Mouse (Mus musculus) hindbrain, embryonic 16.5 days (tissue): ENCODE measurements around the gene Mmp23. TPM values are rescaled to one million over a fixed set of nuclear protein-coding genes. Genes with fewer than 3 reads are reported as not detected.

ENCODE experiments used
- ATAC-seq: fragments of 200-750 bp; cut with Nextera tagmentation; 2 replicates; pipeline ENCODE4 v1.8.0; 2017; ENCODE audit warnings: moderate TSS enrichment, moderate library complexity
- H3K27ac ChIP-seq: fragments of 300-500 bp; sonication (generic); 2 replicates; pipeline ENCODE4 v1.5.1; 2014; ENCODE audit warnings: low read depth, mild to moderate bottlenecking, control low read depth, low read length, moderate library complexity
- H3K27me3 ChIP-seq: fragments of 300-500 bp; sonication (generic); replicated peaks from 2 replicates; pipeline ENCODE4 v1.6.1; 2014; ENCODE audit warnings: low read length; ENCODE audit not compliant: control insufficient read depth, insufficient read depth
- H3K36me3 ChIP-seq: fragments of 300-500 bp; sonication (generic); 2 replicates; pipeline ENCODE4 v1.6.1; 2014; ENCODE audit warnings: mild to moderate bottlenecking, low read length, moderate library complexity, mixed read lengths; ENCODE audit not compliant: control insufficient read depth, insufficient read depth
- H3K4me1 ChIP-seq: fragments of 300-500 bp; sonication (generic); 2 replicates; pipeline ENCODE4 v1.6.1; 2014; ENCODE audit warnings: low read depth, low read length; ENCODE audit not compliant: control insufficient read depth, insufficient read depth
- H3K4me2 ChIP-seq: fragments of 300-500 bp; sonication (generic); 2 replicates; pipeline ENCODE4 v1.6.1; 2014; ENCODE audit warnings: mild to moderate bottlenecking, low read length, control low read depth, moderate library complexity
- H3K4me3 ChIP-seq: fragments of 300-500 bp; sonication (generic); 2 replicates; pipeline ENCODE4 v1.5.1; 2014; ENCODE audit warnings: mild to moderate bottlenecking, low read length, control low read depth, moderate library complexity
- H3K9ac ChIP-seq: fragments of 300-500 bp; sonication (generic); 2 replicates; pipeline ENCODE4 v1.6.1; 2014; ENCODE audit warnings: low read depth, mild to moderate bottlenecking, control low read depth, low read length, moderate library complexity
- H3K9me3 ChIP-seq: fragments of 300-500 bp; sonication (generic); 2 replicates; pipeline ENCODE4 v1.6.1; 2014; ENCODE audit warnings: mild to moderate bottlenecking, low read length, moderate library complexity; ENCODE audit not compliant: control insufficient read depth
- WGBS: fragments of 180-500 bp; shearing (Covaris S2); extraction: QIAGEN DNeasy Blood & Tissue Kit; methylation state at CpG from one replicate; pipeline ENCODE4 v1.1.7; 2014; 5-methylcytosine and 5-hydroxymethylcytosine counted together
- polyA plus RNA-seq: library from polyadenylated mRNA; unstranded; fragments of >200 nt; fragmentation: Nextera tagmentation; extraction: Ambion mirVana; gene quantifications from 2 replicates; pipeline ENCODE4 v1.2.1, GENCODE M21; 2015

Gene Mmp23
- polyA plus RNA-seq, 1 experiment from 2014 or later, result 2.9 TPM

DNA sequence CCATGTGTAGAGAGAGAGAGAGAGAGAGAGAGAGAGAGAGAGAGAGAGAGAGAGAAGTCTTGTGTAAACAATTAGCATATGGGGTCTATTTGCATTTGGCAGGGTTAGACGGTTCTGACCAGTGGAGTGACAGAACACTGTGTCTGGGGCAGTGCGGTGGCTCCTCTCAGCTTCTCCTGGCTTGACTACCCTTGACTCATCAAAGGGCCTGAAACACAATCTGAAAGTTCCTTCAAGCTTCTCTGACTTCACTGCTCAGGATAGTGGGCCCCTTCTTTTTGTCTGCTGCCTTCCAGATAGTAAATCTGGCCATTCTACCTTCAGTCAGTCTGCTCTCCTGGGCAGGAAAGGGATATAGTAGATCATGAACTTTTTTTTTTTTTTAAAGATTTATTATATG is 46.4 kb downstream of the Mmp23 start:
- no peak overlapping the region for H3K4me2 ChIP-seq
- 86% methylated on average over 2 of the region's 2 CpGs for WGBS
- no peak overlapping the region for H3K9ac ChIP-seq
- H3K27me3 ChIP-seq, result no peaks in the 10 kb centered on the region
- ATAC-seq, result no peak
- H3K27ac ChIP-seq, result no peak overlapping the region
- H3K4me3 ChIP-seq, result no peak overlapping the region
- no peaks in the 10 kb centered on the region for H3K9me3 ChIP-seq
- H3K36me3 ChIP-seq, result peaks cover 16% of the 10 kb centered on the region
- peaks cover 11% of the 10 kb centered on the region for H3K4me1 ChIP-seq

DNA sequence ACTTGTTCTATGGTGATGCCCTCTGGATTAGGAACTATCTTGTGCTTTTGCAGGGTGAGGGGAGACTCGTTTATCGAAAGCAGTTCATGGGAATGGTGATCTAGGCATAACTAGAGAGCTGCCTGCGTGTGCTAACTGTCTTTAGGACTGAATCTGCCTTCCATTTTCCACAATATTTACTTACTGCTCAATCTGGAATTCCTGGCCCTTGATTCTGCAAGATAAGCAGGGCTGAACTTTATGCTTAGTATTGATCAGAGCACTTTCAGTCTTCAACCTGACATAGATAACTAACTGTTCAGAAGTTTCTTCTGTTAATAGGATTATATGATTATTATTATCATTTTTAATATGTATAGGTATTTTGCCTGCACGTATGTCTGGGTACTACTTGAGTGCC is 48.1 kb downstream of the Mmp23 start:
- Histone ChIP-seq H3K27me3 (no peaks in the 10 kb centered on the region), H3K4me1 (peaks cover 11% of the 10 kb centered on the region), H3K9me3 (no peaks in the 10 kb centered on the region), H3K9ac (no peak overlapping the region), H3K36me3 (peaks cover 4% of the 10 kb centered on the region), H3K4me3 (no peak overlapping the region), H3K27ac (no peak overlapping the region), H3K4me2 (no peak overlapping the region)
- WGBS, result 93% methylated on average over 4 of the region's 4 CpGs
- ATAC-seq, result no peak

DNA sequence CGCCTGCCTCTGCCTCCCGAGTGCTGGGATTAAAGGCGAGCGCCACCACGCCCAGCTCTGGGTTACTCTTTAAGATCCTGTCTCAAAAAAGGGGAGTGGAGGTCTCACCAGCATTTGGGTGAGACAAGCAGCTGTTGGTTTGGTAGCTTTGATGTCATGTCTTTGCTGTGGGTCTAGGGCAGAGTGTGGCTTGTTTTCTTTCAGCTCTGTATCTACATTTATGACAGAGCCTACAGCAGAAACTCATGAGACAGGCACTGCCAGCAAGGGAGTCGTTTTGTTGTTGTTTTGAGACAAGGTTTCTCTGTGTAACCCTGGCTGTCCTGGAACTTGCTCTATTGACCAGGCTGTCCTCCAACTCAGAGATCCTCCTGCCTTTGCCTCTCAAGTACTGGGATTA is 49.4 kb downstream of the Mmp23 start:
- no peak overlapping the region for H3K4me2 ChIP-seq
- WGBS, result 98% methylated on average over 6 of the region's 6 CpGs
- no peaks in the 10 kb centered on the region for H3K9me3 ChIP-seq
- no peaks in the 10 kb centered on the region for H3K27me3 ChIP-seq
- H3K27ac ChIP-seq, result no peak overlapping the region
- ATAC-seq, result no peak
- no peak overlapping the region for H3K4me3 ChIP-seq
- no peak overlapping the region for H3K9ac ChIP-seq
- no peaks in the 10 kb centered on the region for H3K36me3 ChIP-seq
- peaks cover 11% of the 10 kb centered on the region for H3K4me1 ChIP-seq

DNA sequence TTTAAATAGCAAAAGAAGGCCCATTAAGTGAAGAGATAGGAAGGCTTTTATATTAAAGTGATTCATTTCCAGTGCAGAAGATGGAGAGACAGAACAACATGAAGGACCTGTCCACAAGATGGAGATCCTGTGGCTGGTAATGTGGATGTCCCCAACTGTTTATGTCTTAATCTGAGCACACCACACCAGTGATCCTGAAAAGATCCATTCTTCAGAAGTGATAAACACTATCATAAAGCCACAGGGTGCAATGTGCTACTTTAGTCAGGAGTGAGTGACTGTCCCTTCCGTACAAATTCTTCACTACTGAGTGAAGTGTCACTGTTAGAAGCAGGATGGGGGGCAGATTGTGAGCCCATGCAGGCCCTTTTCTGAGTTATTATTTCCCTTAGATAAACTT is 50.4 kb downstream of the Mmp23 start:
- H3K27ac ChIP-seq, result no peak overlapping the region
- WGBS, result 91% methylated on average over 1 of the region's 1 CpGs
- no peak for ATAC-seq

DNA sequence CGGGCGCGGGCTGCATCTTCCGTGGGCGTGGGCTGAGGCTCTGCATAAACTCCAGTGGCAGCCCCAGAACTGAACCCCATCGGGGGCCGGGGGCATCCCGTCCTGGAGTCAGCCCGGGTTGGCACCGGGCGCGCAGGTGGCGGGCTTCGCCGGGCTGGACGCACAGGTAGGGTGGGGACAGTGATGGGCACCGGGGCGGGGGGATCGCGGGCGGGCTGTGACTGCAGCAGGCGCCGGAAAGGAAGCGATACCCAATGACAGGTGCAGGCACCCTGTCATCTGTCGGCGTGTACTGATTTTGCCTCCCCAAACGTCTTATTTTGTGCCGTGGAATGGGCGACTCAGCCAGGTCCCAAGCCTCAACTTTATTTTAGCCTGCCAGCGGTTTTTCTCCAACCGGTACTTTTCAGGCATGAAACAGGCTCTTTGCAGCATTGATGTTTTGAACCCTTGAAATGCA is 51.2 kb downstream of the Mmp23 start:
- H3K4me2 ChIP-seq, result peak overlapping the region; percentile 59
- H3K4me3 ChIP-seq, result peak overlapping the region; percentile 91
- no peaks in the 10 kb centered on the region for H3K36me3 ChIP-seq
- H3K9me3 ChIP-seq, result no peaks in the 10 kb centered on the region
- H3K4me1 ChIP-seq, result peaks cover 11% of the 10 kb centered on the region
- no peak for ATAC-seq
- H3K27me3 ChIP-seq, result no peaks in the 10 kb centered on the region
- H3K9ac ChIP-seq, result peak overlapping the region; percentile 94
- H3K27ac ChIP-seq, result peak overlapping the region; percentile 100
- WGBS, result 1% methylated on average over 30 of the region's 31 CpGs

More for the DNA sequence above, 50.4 kb downstream of the Mmp23 start:
- Histone ChIP-seq H3K9me3 (no peaks in the 10 kb centered on the region), H3K4me1 (peaks cover 11% of the 10 kb centered on the region), H3K4me3 (peak overlapping the region; percentile 91), H3K27me3 (no peaks in the 10 kb centered on the region), H3K36me3 (no peaks in the 10 kb centered on the region), H3K9ac (no peak overlapping the region), H3K4me2 (peak overlapping the region; percentile 59)

DNA sequence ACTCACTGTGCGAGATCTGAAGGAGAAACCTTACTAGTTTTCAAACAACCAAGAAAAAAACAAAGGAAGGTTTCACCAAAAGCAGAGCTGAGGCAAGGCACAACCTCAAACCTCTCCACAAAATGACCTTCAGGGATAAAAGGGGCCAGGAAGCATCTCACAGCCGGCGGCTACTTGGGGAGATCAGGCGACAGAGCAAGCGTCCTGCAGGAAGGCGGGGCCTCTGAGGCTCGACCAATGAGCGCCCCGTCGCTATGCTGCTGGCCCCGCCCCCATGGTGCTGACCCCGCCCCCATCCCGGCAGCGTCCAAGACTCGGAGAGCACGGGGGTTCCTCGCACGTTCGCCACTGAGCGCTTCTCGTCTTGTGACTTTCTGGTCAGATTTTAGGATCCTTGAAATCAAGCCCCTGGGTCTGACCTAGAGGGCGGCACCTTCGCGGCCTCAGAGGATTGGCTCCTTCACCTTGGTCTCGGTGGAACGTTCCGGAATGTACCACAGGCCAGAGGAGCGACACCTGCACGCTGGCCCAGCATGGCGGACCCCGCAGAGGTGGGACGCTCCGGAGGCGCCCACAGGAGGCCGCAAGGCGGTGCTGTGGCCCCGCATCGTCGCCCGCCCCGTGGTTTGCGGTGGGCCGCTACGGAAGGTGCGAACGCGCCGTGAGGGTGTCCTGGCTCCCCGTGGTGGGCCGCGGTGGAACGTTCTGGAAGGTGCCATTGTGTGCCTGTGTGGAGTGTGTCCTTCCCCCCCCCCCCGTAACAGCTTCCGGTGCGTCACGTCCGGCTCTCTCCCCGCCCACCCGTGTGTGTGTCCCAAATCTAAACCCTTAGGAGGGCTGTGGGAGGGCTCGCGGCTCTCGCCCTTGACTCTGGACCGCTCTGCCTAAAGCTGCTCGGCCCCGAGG is 51.8 kb downstream of the Mmp23 start, which contains the start of gene Slc35e2:
Slc35e2 (plus strand) TSS at position 326 of the 906 bp plus-strand sequence.
- Histone ChIP-seq H3K9ac (peak within 1 kb of the TSS; percentile 94), H3K4me1 (peaks cover 11% of the 10 kb centered on the region), H3K27me3 (no peaks in the 10 kb centered on the region), H3K4me2 (peak within 1 kb of the TSS; percentile 59), H3K4me3 (peak within 1 kb of the TSS; percentile 91), H3K36me3 (no peaks in the 10 kb centered on the region), H3K9me3 (no peaks in the 10 kb centered on the region), H3K27ac (peak within 1 kb of the TSS; percentile 100)
- peak; percentile 97 for ATAC-seq
- WGBS, result under 1% methylated on average over 60 of the region's 65 CpGs

Other genes with a start within 250 kb of the Mmp23 start
- 4.5 and 5.0 TPM in 2 replicates for gene Cfap74, start 244.2 kb downstream of the Mmp23 start, polyA plus RNA-seq
- gene Tmem52, start 184.3 kb downstream of the Mmp23 start, polyA plus RNA-seq, result 0.34 TPM in 1 of 2 replicates, not detected in the other
- gene Gnb1, start 162.0 kb downstream of the Mmp23 start, polyA plus RNA-seq, result 1,017 and 1,097 TPM in 2 replicates
- 80.0 and 88.9 TPM in 2 replicates for gene Nadk, start 91.0 kb downstream of the Mmp23 start, polyA plus RNA-seq
- 12.3 and 16.4 TPM in 2 replicates for gene Slc35e2, start 52.0 kb downstream of the Mmp23 start, polyA plus RNA-seq
- gene Cdk11b, start 28.5 kb downstream of the Mmp23 start, polyA plus RNA-seq, result 50.0 and 54.9 TPM in 2 replicates
- gene Gm10563, start 8.0 kb downstream of the Mmp23 start, polyA plus RNA-seq, result not detected in 2 replicates
- gene Mib2, start 15.8 kb upstream of the Mmp23 start, polyA plus RNA-seq, result 54.4 and 55.7 TPM in 2 replicates
- gene Fndc10, start 41.0 kb upstream of the Mmp23 start, polyA plus RNA-seq, result 14.2 and 15.5 TPM in 2 replicates
- 166 and 178 TPM in 2 replicates for gene Ssu72, start 51.4 kb upstream of the Mmp23 start, polyA plus RNA-seq
- gene Tmem240, start 81.4 kb upstream of the Mmp23 start, polyA plus RNA-seq, result 17.4 and 22.2 TPM in 2 replicates
- 93.9 and 100 TPM in 2 replicates for gene Atad3a, start 107.7 kb upstream of the Mmp23 start, polyA plus RNA-seq
- 38.0 and 39.0 TPM in 2 replicates for gene Vwa1, start 121.3 kb upstream of the Mmp23 start, polyA plus RNA-seq
- 0.89 and 1.3 TPM in 2 replicates for gene Tmem88b, start 132.5 kb upstream of the Mmp23 start, polyA plus RNA-seq
- gene Ankrd65, start 137.1 kb upstream of the Mmp23 start, polyA plus RNA-seq, result not detected in 2 replicates
- 251 and 267 TPM in 2 replicates for gene Mrpl20, start 149.5 kb upstream of the Mmp23 start, polyA plus RNA-seq
- gene Ccnl2, start 159.1 kb upstream of the Mmp23 start, polyA plus RNA-seq, result 118 and 132 TPM in 2 replicates
- gene Aurkaip1, start 177.9 kb upstream of the Mmp23 start, polyA plus RNA-seq, result 133 and 143 TPM in 2 replicates
- 35.7 and 36.5 TPM in 2 replicates for gene Mxra8, start 186.3 kb upstream of the Mmp23 start, polyA plus RNA-seq
- 10.2 and 10.7 TPM in 2 replicates for gene Dvl1, start 194.0 kb upstream of the Mmp23 start, polyA plus RNA-seq
- gene Tas1r3, start 210.0 kb upstream of the Mmp23 start, polyA plus RNA-seq, result 0.29 and 0.40 TPM in 2 replicates
- 30.2 and 31.7 TPM in 2 replicates for gene Cptp, start 216.1 kb upstream of the Mmp23 start, polyA plus RNA-seq
- gene Ints11, start 216.2 kb upstream of the Mmp23 start, polyA plus RNA-seq, result 67.2 and 74.7 TPM in 2 replicates
- 66.6 and 66.7 TPM in 2 replicates for gene Pusl1, start 238.4 kb upstream of the Mmp23 start, polyA plus RNA-seq
- gene Acap3, start 238.4 kb upstream of the Mmp23 start, polyA plus RNA-seq, result 62.3 and 74.5 TPM in 2 replicates